Mouse (Mus musculus): Measurements from ENCODE around the gene Trap1.
"Not testable (repeated sequence)": the region's sequence is repeated elsewhere in the genome, so short reads cannot be mapped to it uniquely, and the experiment has no call there.

Trap1 gene

DNA sequence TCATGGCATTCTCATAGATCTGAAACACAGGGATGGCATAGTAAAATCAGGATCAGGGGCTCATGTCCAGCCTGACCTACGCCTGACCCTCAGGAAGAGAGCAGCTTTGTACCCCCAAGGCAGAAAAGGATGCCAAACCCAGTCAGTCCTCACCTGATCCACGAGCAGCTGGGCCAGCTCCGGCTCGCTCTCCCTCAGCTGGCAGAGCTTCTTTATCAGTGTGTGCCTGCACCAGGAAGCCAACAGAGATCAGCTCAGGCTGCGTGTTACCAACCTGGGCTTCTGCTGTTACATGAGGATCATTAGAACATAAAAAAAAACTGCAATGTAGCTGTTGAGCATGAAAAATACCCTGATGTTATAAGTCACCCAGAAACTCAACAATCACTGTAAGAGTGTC lies 37.4 kb downstream of the Trap1 start:
- intact Hi-C loops (cut with DNase I) = no loop called here

GRCm38 (mm10) chr16:4037690-4038089 lies 39.9 kb downstream of the Trap1 start:
- intact Hi-C loops (cut with DNase I) = no loop called here

GRCm38 (mm10) chr16:4036807-4037206 lies 40.8 kb downstream of the Trap1 start, which contains the start of gene Dnase1:
Gene Dnase1, plus strand, starts transcription at chr16:4036942.
- intact Hi-C loops (cut with DNase I) = no loop called here

DNA sequence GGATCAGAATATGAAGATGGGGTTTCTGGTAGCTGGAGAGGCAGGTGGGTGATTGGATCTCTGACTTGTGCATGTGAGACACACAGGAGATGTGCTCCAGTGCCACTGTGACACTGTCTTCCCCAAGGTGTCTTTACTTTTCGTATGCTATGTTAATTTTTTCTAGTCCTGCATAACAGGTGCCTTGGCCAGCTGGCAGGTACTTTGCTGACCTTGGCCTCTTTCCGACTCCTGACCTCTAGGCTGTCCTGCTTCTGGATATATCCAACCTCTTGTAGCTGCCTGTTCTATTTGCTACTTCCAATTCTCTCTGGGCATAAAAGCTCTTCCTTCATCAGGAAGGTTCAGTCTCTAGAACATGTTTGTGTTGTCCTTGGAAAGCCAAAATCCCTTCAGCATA lies 42.1 kb downstream of the Trap1 start:
- intact Hi-C loops (cut with DNase I) = no loop called here

- intact Hi-C loops (cut with DNase I) = no loop called here
Measured at GRCm38 (mm10) chr16:4034476-4034875, 43.2 kb downstream of the Trap1 start.

- intact Hi-C loops (cut with DNase I) = no loop called here
Measured at GRCm38 (mm10) chr16:4033971-4034370, 43.7 kb downstream of the Trap1 start.

DNA sequence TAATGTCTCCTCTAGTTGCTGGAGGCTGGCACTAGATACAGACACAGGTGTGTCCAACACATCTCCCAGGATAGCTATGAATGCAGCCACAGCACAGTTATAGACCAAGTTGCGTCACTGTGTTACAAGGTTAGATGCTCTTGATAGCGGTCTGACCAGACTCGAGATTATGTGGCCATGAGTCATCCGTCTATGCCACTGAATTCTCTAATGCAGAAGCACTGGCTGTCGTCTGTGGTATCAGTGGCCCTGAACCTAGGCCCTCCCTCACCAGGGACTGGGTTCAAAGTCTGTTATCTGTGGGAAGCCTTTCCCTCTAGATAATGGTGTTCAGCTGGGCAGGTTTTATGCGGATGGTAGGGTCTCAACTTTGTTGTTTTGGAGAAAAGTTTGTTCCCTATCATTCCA lies 45.3 kb downstream of the Trap1 start:
- intact Hi-C loops (cut with DNase I) = no loop called here

GRCm38 (mm10) chr16:4031441-4032274 lies 46.0 kb downstream of the Trap1 start:
- intact Hi-C loops (cut with DNase I) = no loop called here

GRCm38 (mm10) chr16:4030501-4030900 lies 47.1 kb downstream of the Trap1 start:
- intact Hi-C loops (cut with DNase I) = no loop called here

DNA sequence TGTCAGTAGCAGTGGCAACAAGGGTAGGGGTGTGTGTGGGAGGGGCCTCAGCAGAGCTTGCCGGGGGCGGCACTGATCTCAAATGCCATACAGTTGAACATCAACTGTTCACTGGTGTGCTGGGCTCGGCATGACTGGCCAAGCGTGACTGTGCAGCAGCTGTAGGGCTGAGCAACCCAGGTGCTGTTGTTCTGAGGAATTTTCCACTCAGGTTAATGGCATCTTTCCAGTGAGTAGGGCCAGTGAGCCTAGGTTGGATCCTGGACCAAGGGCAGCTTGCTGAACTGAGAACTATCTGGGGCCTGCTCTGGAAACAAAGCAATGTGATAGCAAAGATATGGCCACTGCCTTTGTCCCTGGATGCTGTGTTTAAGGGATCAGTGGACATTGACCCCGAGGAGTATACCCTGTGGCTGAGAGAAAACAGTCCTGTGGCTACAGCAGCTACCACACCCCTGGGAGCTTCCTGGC lies 48.2 kb downstream of the Trap1 start:
- intact Hi-C loops (cut with DNase I) = no loop called here

DNA sequence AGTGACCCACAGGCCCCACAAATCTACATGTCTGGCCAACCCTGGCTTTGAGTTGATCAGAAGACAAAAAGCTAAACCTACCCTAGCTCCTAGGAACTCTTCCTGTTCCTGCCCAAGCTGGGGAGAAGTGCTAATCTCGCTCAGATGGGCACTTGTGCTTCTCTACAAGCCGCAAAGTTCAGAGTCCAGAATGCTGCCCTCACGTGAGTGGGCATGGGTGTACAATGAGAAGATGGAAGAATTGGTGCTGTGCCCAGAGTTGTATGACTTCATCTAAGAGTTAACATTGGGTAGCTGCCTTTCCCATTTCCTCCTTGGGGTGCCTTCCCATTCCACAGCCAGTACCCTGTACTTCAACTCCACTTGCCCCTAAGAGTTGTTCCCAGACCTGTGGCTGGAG lies 50.4 kb downstream of the Trap1 start:
- intact Hi-C loops (cut with DNase I) = no loop called here

- intact Hi-C loops (cut with DNase I) = no loop called here
Measured at GRCm38 (mm10) chr16:4026672-4027071, 51.0 kb downstream of the Trap1 start.

DNA sequence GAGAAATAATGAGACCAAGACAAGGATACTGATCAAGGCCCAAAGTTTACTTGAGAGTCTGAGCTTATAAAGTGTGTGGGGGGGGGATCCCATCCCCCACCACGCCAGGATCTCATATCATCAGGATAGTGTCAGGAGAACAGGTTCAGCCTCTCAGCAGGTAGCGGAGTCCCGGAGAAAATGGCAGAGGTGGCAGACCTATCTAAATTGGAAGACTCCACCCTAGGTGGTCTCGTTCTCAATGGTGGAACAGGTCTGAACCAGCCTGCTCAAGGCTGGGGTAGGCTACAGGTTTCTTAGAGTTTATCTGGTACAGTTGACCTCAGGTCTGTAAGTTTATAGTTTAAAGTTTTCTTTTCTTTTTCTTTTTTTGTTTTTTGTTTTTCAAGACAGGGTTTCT lies 54.9 kb downstream of the Trap1 start:
- intact Hi-C loops (cut with DNase I) = no loop called here

DNA sequence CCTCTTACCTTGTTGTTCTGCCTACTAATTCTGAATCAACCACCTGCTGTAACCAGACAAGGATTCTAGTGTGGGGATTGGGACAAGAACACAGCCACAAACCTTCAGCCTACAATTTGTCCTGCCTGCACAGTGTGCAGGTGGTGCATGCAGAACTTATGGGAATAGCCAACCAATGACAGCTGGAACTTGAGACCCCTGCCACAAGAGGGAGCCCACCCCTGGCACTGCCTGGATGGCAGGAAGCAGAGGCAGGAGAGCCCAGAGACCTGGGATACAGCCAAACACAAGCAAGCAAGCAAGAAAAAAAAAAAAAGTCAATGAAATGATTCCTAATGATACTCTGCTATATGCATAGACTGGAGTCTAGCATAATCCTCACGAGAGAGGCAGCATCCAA lies 56.4 kb downstream of the Trap1 start:
- intact Hi-C loops (cut with DNase I) = no loop called here

DNA sequence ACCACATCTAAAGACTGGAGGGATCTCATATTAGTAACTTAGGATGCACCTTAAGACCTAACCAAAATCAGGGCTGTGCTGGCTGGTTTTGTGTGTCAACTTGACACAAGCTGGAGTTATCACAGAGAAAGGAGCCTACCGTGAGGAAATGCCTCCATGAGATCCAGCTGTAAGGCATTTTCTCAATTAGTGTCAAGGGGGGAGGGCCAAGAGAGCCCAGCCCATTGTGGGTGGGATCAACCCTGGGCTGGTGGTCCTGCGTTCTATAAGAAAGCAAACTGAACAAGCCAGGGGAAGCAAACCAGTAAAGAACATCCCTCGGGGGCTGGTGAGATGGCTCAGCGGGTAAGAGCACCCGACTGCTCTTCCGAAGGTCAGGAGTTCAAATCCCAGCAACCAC lies 60.2 kb downstream of the Trap1 start:
- intact Hi-C loops (cut with DNase I) = not testable (repeated sequence)

GRCm38 (mm10) chr16:4016786-4017185 lies 60.8 kb downstream of the Trap1 start:
- intact Hi-C loops (cut with DNase I) = not testable (repeated sequence)

GRCm38 (mm10) chr16:4014040-4014668 lies 63.5 kb downstream of the Trap1 start:
- intact Hi-C loops (cut with DNase I) = no loop called here

GRCm38 (mm10) chr16:4012882-4013570 lies 64.6 kb downstream of the Trap1 start:
- intact Hi-C loops (cut with DNase I) = no loop called here

GRCm38 (mm10) chr16:4003489-4004398 lies 73.9 kb downstream of the Trap1 start, which contains the start of gene Slx4:
Gene Slx4, minus strand, starts transcription at chr16:4003770.
- intact Hi-C loops (cut with DNase I) = loop anchor here (5.0 to 10.0 kb wide), 2 partner anchors 96 to 169 kb away; partner anchors contain the start of genes 1700037C18Rik, Cluap1 and Olfr15
